Mouse (Mus musculus) left cerebral cortex, adult 8-10 months (tissue): ENCODE data around the gene Snx1. TPM values are rescaled to one million over a fixed set of nuclear protein-coding genes. Genes with fewer than 3 reads are reported as not detected.

Experiments used
- DNase-seq, 2 experiments: peaks; one replicate each; pipeline ENCODE4 v3.0.0; 2022; ENCODE audit warnings: low spot score in 2 of 2
- total RNA-seq, 4 experiments: library from RNA; stranded (reverse); gene quantifications; 2 replicates each; pipeline ENCODE4 v1.2.4; 2022

The Snx1 gene
- 10 to 100 TPM; 76.2 to 82.1 (median 79.1) TPM for total RNA-seq

DNA sequence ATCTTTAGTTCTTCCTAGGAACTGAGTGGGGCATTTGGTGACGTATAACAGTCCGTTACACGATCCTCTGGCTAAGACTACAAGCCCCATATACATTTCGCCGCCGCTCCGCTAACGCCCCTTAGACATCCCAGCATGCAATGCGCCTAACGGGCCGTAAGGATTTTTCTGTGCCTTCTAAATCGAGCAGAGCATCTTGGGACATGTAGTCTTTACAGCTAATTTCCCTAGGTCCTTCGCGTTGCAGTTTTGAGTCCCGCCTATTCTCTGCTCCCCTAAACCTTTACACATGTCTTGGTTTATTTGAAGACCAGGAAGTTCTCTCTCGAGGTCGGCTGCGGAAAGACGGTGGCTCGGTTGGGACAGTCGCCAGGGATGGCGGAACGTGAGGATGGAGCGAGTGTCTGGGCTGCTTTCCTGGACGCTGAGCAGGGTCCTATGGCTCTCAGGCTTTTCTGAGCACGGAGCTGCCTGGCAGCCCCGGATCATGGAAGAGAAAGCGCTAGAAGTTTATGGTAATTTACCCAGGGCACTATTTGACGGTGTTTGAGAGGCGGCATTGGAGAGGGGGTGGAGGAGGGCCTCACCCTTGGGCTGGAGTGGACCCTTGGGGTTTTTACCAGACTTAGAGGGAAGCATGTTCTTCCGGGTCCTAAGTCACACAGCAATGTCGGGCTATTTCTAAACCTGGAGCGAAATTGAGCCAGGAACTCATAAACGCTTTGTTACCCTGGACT lies at the start of gene Snx1, which contains the start of gene Ciao2a:
TSS of gene Snx1 (minus strand) at position 132 of the 737 bp plus-strand sequence.
TSS of gene Ciao2a (plus strand) at position 156 of the 737 bp plus-strand sequence.
- DNase-seq = peak; percentile 76 to 94

DNA sequence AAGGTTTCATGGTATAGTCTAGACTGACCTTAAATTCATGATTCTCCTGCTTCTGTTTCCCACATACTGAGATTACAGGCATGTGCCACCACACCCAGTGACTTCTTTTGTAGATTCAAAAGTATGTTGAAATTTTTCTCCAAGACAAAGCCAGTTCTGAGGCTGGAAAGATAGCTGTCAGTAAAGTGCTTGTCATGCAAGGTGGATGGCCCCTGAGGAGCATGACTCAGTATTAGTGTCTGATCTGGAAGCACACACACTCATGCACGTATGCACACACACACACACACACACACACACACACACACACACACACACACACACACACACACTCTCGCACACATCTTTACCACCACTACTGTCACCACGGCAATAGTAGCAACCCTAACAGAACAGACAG lies 48.6 kb upstream of the Snx1 start:
- DNase-seq = no peak

DNA sequence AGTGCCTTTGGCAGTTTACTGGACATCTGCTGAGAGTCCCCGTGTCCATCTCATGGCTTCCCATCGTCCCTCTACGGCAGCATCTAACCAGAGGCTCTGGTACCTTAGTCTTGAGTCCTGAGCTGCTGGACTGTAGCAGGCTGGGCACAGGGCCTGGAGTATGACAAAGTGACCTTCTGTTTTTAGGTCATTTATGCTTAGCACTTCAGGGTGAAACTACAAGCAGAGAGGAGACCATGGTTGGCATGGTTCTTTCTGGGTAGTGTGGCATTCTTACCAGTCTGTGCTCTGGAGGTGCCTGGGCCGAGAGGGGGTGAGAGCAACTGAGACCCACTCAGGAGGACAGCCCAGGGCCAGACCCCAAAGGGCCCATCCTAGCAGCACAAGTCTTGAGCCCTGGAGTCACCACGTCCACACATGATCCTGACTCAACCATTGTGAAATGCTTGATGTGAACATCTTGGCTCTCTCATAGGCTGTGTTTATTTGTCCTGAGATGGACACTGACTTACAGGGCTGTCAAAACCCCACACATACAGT lies 47.0 kb upstream of the Snx1 start:
- DNase-seq = no peak

DNA sequence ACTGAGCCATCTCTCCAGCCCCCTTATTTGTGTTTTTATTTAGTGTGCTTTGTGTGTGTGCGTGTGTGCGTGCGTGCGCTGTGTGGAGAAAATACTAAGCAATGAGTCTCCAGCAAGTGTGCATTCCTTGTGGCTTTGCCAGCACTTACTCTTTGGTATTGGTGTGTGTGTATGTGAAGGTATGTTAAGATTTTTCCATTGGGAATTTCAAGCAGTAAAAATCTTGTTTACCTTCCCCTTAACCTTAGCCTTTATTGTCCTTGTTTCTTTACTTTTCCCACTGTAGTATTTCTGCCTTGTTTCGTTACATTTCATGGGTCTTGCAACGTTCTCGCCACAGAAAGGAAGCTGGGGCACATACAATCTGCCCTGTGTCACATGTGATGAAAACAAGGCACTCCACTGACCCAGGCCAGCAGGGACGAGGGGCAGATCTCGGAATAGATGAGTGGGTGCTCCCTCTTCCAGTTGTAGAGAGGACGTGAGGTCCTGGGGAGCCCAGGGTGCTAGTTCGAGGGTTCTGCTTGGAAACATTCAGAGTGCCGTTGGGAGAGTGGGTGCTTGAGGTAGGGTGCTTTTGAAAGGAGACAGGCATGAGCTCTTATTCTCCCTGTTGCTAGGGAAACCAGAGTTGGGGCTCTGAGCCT lies 45.0 kb upstream of the Snx1 start:
- DNase-seq = no peak

DNA sequence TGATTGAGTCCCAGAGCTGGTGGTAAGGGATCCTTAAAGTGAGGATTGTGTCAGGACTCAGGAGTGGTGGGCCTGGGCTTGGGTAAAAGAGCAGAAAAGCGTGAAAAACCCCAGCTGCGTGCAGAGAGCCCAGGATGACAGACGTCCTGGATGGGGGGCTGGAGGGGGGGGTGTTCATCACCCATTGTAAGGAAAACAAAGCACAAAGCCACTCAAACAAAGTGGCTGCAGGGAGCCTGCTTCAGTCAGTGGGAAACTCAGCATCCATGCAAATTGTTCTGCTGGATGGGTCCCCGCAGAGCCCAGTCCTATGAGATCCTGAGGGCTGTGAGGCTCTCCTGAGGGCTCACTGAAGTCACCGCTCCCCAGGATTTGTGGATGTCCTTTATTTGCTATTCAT lies 44.1 kb upstream of the Snx1 start:
- no peak for DNase-seq

DNA sequence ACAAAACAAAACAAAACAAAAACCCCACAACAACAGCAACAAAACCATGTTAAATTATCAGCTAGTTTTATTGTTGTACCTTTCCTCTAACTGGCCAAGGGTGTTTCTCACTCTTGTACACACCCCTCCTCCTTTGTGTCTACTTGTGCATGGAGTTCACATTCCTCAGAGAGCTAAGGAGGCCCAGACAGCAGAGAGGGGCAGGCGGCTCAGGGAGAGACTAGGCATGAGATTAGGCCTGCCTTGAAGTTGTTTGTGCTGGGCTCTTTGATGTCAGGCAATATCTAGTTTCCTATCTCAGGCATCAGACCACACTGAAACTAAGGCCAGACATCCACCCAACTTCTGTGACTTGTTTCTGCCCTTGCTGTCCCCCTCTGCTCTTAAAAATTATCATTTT lies 41.8 kb upstream of the Snx1 start:
- DNase-seq = no peak

DNA sequence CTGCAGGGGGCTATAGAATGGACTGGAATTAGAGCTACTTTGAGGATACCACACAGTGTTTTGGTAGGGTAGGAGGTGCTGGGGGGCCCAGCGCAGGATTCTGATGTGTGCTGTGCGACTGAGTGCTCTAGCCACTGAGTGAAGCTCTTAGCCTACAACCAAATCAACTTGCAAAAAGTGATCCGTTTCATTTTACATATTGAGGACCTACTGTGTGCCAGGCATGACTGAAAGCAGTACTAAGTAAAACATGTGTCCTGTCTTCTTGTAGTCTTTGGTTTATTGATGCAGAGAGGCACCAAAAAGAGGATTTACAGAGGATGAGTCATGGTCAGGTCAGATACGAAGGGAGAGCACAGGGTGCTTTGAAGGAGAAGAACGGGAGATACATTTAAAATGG lies 40.8 kb upstream of the Snx1 start:
- no peak for DNase-seq

DNA sequence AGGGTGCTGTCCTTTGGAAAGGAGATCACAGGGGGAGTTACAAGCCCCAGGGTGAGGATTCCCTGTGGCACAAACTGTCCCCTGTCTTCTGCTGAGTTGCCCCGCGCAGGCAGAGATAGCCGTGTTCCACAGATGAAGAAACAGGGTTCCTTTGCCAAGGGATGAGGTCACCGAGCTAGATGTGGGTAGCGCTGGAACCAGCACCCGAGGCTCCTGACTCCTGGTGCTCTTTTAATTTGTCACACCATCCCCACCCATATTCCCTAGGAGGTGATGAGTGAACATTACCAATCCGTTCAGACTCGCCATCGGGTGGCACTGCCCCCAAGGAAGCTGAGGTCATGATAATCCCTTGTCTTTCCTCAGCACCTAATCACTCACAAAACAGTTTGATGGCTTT lies 36.6 kb upstream of the Snx1 start:
- DNase-seq = no peak

DNA sequence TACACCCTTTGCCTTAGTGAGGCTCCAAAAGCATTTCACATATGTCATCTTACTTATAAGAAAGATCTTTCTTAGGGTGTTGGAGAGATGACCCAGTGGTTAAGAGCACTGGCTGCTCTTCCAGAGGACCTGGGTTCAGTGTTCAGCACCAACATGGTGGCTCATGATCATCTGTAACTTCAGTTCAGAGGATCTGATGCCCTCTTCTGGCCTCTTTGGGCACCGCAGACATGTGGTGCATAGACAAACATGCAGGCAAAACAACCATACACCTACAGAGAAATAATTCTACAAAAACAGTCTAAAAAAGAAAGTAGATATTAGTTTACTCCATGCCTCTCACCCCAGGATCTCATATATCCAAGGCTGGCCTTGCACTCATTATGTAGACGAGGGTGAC lies 33.8 kb upstream of the Snx1 start:
- no peak for DNase-seq

DNA sequence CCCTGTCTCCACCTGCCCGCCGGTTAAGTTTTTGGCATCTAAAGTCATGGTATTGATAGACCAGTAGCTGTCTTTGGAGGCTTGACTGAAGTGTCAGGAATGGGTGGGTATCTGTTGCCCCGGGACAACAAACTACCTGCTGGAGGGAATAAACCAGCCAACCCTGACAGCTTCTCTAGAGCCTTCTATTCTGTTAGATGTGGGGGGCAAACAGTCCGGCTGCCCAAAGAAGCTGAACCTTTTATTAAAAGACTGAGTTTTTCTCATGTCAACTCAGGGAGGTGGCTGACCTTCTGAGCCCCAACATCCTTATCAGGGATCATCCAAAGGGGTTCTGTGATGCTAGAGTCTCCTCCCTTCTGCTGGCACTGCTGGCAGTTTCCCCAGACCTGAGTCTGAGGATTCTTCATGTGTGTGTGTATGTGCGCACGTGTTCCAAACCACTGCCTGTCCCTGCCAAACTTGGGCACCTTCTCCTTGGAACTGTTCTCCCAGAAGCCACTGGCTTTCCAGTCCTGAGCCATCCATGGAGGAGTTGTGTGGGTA lies 32.6 kb upstream of the Snx1 start:
- no peak for DNase-seq

DNA sequence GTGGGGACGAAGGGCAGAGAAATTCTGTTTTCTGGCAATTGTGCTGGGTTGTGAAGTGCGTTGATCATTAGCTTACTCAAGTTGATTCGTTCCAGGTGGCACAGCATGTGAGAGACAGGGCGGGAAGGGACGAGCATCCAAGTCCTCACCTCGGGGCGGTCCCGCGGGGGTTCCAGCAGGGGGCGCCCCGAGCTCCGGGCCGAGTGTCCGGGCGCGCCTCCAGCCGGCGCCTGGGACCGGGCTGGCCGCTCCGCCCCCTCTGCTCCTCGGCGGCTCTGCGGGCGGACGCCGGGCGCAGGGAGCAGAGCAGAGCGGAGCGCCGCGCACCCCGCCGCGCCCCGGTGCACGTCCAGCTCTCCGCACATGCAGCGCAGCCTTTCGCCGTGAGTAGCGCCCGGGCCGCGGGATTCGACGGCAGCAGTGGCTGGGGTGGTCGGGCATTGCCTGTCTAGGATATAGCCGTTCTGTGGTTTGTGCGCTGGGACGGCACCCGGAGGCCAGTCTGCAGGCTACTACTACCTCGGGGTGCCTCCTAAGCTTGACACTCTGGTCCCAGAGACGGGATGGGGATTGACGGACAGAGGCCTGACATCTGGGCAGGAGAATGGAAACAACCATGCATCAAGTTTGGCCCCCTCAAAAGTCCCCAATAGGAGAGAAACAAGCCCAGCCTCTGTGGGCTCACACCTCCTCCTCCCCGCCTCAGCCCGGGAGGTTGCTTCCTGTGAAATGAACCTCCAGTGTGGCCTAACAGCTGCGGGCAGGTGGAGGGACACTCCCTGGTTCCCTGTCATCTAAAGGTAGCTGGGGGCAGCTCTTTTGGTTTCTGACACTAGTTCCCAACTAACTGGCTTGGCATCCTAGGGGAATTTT lies 31.8 kb upstream of the Snx1 start, which contains the start of gene Dapk2:
TSS of gene Dapk2 (plus strand) at position 266 of the 873 bp plus-strand sequence.
- peak; percentile 20 to 21 for DNase-seq

DNA sequence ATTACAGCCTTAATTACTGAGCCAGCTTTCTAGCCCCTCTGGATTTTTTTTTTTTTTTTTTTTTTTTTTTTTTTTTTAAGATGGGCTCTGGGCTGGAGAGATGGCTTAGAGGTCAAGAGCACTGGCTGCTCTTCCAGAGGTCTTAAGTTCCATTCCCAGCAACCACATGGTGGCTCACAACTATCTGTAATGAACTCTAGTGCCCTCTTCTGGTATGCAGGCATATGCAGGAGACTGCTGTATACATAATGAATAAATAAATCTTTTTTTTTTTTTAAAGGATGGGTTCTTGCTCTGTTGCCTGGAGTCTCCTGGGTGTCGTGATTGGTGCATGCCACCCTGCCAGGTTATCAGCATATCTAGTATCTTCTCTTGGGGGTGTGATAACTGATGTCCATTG lies 29.1 kb upstream of the Snx1 start:
- DNase-seq = no peak

DNA sequence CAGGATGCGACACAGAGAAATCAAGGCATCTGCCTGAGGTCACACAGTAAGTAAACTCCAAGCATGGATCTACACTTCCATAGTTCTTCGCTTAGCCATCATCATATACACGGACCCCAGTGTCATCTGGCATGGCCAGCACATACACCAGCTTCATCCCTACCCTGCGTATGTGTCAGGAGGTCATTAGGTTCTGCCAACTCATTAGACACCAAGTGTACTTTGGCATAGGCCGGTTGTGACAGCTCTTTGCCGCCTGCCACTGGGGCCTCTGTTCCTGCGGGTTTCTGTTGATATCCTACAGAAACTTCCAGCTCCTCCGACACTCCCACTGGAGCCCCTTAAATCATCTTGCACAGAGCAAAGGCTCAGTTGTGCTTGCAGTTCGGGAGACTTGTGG lies 27.6 kb upstream of the Snx1 start:
- DNase-seq = no peak

DNA sequence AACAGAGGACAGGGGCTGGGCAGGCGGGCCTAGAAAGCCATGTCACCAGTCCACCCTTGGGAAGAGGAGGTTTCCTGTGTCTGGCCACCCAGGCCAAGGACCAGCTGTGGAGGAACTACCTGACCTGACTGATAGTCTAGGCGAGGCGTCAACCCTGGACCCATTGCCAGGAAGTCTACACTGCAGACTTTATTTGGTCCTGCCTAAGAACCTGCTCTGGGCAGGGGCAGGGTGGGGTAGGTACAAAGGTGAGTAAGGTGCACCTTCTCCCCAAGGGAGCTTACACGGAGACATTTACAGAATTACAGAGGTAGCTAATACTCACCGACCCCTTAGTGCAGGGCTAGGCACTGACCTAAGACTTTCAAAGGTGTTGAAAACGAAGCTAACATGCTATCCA lies 27.2 kb upstream of the Snx1 start:
- DNase-seq = no peak

DNA sequence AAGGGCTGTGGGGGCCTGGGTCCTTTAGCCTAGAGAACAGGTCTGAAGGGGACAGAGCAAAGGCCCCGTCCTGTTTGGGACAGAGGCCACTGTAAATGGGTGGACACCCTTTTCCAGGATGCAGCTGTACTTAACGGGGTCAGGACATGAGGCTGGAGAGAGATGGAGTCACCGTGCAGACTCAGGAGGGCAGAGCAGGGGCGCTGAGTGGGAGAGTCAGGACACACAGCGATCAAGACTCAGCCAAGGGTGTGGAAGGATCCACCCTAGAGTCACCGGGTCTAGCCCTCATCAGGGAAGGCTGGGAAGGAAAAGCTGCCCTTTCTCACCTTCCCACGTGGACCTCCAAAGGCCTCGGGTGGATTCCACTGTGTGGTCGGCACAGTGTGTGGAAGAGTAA lies 25.6 kb upstream of the Snx1 start:
- DNase-seq = no peak

DNA sequence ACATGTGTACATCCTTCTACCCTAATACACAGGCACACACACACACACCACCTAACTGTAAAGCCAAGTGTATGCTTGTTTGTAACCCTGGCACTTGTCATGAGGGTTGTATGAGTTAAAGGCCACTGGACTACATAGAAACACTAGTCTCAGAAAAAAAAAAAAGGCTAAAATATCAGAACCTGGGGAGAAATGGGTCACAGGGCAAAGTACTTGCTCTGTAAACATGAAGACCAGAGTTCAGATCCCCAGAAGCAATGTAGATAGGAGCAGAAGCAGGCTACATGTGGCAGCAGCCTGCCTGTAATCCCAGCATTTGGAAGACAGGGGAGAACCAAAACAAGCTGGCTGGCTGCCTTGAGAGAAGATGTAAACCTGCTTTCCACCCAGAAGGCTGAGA lies 19.8 kb upstream of the Snx1 start:
- no peak for DNase-seq

DNA sequence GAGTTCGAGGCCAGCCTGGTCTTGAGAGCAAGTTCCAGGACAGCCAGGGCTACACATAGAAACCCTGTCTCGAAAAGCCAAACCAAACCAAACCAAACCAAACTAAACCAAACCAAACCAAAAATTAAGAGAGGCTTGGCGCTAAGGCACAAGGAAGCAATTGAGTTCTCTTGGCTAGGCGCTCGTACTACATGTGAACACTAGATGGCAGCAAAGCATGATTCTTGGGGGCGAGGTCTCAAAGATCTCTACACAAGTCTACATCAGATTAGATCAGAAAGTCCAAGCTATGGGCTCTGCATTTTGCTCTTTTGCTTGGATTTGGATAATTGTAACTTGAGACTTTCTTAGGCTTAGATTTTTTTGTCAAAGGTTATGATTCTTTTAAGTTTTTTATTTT lies 17.9 kb upstream of the Snx1 start:
- DNase-seq = peak; percentile 38 to 44

DNA sequence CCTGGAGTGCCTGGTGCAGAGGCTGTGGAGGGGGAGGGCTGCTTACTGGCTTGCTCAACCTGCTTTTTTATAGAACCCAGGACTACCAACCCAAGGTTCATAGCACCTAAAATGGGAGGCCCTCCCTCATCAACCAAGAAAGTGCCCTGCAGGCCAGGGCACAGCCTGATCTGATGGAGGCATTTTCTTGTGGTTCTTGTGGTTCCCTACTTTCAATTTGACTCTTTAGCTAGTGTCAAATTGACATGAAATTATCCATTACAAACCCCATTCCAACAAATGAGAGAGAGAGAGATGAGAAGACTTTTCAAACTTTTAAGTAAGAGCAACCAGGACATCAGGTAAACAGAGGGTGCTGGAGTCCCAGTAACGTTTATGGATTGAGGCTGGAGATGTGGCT lies 15.9 kb upstream of the Snx1 start:
- no peak for DNase-seq

DNA sequence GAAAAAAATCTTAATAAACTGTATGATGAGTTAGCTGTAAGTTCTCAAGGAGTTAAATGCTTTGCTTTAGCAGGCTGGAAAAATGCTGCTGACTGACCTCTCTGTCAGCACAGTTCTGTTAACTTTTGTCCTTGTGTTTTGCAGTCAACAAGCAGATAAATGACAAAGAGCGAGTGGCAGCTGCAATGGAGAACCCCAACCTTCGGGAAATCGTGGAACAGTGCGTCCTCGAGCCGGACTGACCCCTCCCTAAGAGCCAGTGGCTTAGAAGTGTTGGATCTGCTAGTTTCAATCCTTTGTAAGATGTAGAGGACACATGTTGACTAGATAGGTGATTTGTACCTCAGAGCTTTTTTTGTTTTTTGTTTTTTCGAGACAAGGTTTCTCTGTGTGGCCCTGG lies 11.8 kb upstream of the Snx1 start:
- no peak for DNase-seq

DNA sequence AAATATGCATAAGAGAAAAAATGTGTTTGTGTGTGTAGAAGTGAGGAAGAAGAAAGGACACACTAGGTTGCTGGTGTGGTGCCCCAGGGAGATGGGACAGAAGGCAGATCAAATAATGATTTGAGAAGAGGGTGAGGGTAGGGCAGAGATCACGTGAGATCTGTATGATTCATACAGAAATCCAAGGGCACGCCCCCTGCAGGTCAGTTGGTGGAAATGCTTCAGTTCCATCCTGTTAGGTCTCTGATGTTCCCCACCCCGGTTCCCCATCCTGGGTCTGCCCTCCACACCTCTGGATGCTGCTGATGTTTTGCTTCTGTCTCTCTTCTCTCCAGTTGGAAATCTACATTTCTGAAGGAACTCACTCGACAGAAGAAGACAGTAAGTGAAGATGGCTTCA lies 9.6 kb upstream of the Snx1 start:
- no peak for DNase-seq

DNA sequence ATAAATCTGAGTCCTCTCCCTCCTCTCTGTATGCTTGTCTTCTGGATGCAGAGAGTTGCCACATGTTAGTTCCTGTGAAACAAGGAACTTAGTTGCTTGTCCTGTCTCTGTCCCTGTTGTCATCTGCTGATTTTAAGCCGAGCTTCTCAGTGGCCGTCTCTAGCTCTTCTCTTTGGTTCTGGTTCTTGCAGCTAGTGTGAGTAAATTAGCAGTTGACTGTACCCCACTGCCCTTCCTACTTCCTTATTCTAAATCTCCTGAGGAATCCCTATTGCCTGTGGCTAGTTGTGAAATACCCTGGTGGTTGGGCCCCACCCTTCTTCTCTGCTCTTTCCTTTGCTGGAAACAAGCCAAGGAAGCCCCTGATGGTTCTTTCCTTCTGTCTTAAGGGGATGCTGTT lies 5.1 kb upstream of the Snx1 start:
- DNase-seq = no peak

DNA sequence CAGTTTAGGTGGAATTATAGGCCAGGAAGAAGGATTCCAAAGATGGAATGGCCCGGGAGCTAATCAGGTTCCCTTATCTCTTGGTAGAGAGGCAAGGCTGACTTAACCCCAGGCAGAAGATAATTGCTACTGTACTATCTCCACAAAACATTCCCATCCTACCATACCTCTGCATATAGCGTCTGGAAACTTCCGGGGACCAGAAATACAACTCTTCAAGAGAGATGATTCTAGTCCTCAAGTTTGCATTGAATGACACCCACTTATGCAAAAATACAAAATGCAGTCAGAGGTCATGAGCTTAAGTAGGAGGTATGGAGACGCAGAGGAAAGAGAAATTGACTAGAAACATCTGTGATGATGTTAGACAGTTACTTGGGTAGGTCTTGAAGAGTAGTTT lies 1.5 kb upstream of the Snx1 start:
- no peak for DNase-seq
